Mouse (Mus musculus): ENCODE measurements around the gene Cherp.

DNA sequence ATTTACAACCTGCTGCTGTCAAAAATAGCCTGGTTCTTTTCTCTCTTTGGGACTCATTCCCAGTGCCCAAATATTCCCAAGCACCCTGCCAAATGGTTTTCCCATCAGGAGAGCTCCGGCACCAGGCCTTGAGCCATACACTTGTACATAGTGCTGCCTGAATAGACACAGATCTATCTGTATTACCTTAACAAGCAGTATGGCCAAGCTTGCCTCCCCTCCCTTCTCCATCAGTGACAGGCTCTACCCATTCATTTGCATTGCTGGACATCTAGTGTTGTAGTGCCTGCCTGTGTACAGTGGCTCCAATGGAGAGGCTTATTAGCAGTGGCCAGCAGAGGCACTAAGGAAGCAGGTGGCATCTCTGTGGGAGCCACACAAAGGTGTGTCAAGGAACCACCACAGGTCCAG, 25.5 kb upstream of the Cherp start:
- no peak for TF ChIP-seq CTCF (IDR thresholded peaks at IDR 0.05; ENCODE audit: low read depth)
- no peak for TF ChIP-seq EP300 (IDR thresholded peaks at IDR 0.05; ENCODE audit: low read depth)
